Mouse (Mus musculus) intestine, postnatal 0 days (tissue): ENCODE data around the gene Cltrn. TPM values are rescaled to one million over a fixed set of nuclear protein-coding genes. Genes with fewer than 3 reads are reported as not detected.

Source experiments
- ATAC-seq: fragments of 200-750 bp; cut with Nextera tagmentation; 2 replicates; pipeline ENCODE4 v1.8.0; 2017; ENCODE audit warnings: mild to moderate bottlenecking, moderate TSS enrichment, moderate library complexity
- H3K27ac ChIP-seq: fragments of 300-500 bp; sonication (generic); 2 replicates; pipeline ENCODE4 v1.5.1; 2014; ENCODE audit warnings: mild to moderate bottlenecking, low read depth, low read length, moderate library complexity
- H3K27me3 ChIP-seq: fragments of 300-500 bp; sonication (generic); replicated peaks from 2 replicates; pipeline ENCODE4 v1.6.1; 2014; ENCODE audit warnings: low read length, mixed read lengths; ENCODE audit not compliant: control insufficient read depth, insufficient read depth
- H3K36me3 ChIP-seq: fragments of 300-500 bp; sonication (generic); 2 replicates; pipeline ENCODE4 v1.6.1; 2014; ENCODE audit warnings: mild to moderate bottlenecking, moderate library complexity; ENCODE audit not compliant: control insufficient read depth, insufficient read depth
- H3K4me1 ChIP-seq: fragments of 300-500 bp; sonication (generic); replicated peaks from 2 replicates; pipeline ENCODE4 v1.6.1; 2014; ENCODE audit warnings: antibody characterized with exemption, low read length, mixed read lengths; ENCODE audit not compliant: control insufficient read depth, insufficient read depth
- H3K4me2 ChIP-seq: fragments of 300-500 bp; sonication (generic); replicated peaks from 2 replicates; pipeline ENCODE4 v1.6.1; 2014; ENCODE audit warnings: low read depth, mild to moderate bottlenecking, moderate library complexity
- H3K4me3 ChIP-seq: fragments of 300-500 bp; sonication (generic); 2 replicates; pipeline ENCODE4 v1.5.1; 2014; ENCODE audit warnings: low read depth, low read length
- H3K9ac ChIP-seq: fragments of 300-500 bp; sonication (generic); 2 replicates; pipeline ENCODE4 v1.6.1; 2014; ENCODE audit warnings: mild to moderate bottlenecking, low read depth, low read length
- H3K9me3 ChIP-seq: fragments of 300-500 bp; sonication (generic); 2 replicates; pipeline ENCODE4 v1.6.1; 2016; ENCODE audit warnings: mixed run types; ENCODE audit not compliant: control insufficient read depth
- CTCF ChIP-seq: sonication (generic); IDR thresholded peaks from 2 replicates; pipeline ENCODE4 v1.5.1; 2016; ENCODE audit warnings: low read depth, mild to moderate bottlenecking, control low read depth, antibody characterized with exemption, moderate library complexity
- WGBS: fragments of 180-500 bp; shearing (Covaris S2); extraction: QIAGEN DNeasy Blood & Tissue Kit; methylation state at CpG from one replicate; pipeline ENCODE4 v1.1.7; 2014; 5-methylcytosine and 5-hydroxymethylcytosine counted together
- polyA plus RNA-seq: library from polyadenylated mRNA; unstranded; fragments of >200 nt; fragmentation: Nextera tagmentation; extraction: Ambion mirVana; gene quantifications from 2 replicates; pipeline ENCODE4 v1.2.1, GENCODE M21; 2015

Cltrn gene
- polyA plus RNA-seq, 1 experiment from 2014 or later: 3.4 TPM

GRCm38 (mm10) chrX:164066185-164066584 is 22.4 kb upstream of the Cltrn start:
- H3K9ac ChIP-seq: no peak overlapping the region
- H3K27ac ChIP-seq: no peak overlapping the region
- TF ChIP-seq CTCF: peak; percentile 89
- 13% methylated on average over 2 of the region's 2 CpGs for WGBS
- no peaks in the 10 kb centered on the region for H3K4me1 ChIP-seq
- H3K36me3 ChIP-seq: no peaks in the 10 kb centered on the region
- peak; percentile 33; the same call in 1 of the 2 replicates for ATAC-seq
- no peaks in the 10 kb centered on the region for H3K27me3 ChIP-seq
- no peaks in the 10 kb centered on the region for H3K9me3 ChIP-seq
- H3K4me2 ChIP-seq: no peak overlapping the region
- no peak overlapping the region for H3K4me3 ChIP-seq

GRCm38 (mm10) chrX:164068968-164069367 is 19.7 kb upstream of the Cltrn start:
- Histone ChIP-seq H3K4me3 (no peak overlapping the region), H3K36me3 (no peaks in the 10 kb centered on the region), H3K9me3 (no peaks in the 10 kb centered on the region), H3K9ac (no peak overlapping the region), H3K4me1 (no peaks in the 10 kb centered on the region), H3K27ac (no peak overlapping the region), H3K4me2 (no peak overlapping the region), H3K27me3 (no peaks in the 10 kb centered on the region)
- 80% methylated on average over 4 of the region's 4 CpGs for WGBS
- no peak for ATAC-seq
- TF ChIP-seq CTCF: no peak

- WGBS: 19% methylated on average over 53 of the region's 54 CpGs
- Histone ChIP-seq H3K4me3 (peak within 1 kb of the TSS; percentile 53), H3K27ac (peak within 1 kb of the TSS; percentile 62), H3K9ac (peak within 1 kb of the TSS; percentile 69), H3K36me3 (no peaks in the 10 kb centered on the region), H3K4me2 (peak within 1 kb of the TSS; percentile 84), H3K4me1 (no peaks in the 10 kb centered on the region), H3K9me3 (no peaks in the 10 kb centered on the region), H3K27me3 (no peaks in the 10 kb centered on the region)
- peak; percentile 100 for ATAC-seq
- TF ChIP-seq CTCF: no peak
These were observed 12.4 kb upstream of the Cltrn start, which contains the start of gene Siah1b for GRCm38 (mm10) chrX:164076040-164076775. Siah1b (minus strand) TSS chrX:164076493.

- H3K4me2 ChIP-seq: no peak overlapping the region
- H3K36me3 ChIP-seq: no peaks in the 10 kb centered on the region
- no peaks in the 10 kb centered on the region for H3K4me1 ChIP-seq
- no peak overlapping the region for H3K9ac ChIP-seq
- no peaks in the 10 kb centered on the region for H3K27me3 ChIP-seq
- WGBS: 81% methylated on average over 9 of the region's 9 CpGs
- H3K27ac ChIP-seq: no peak overlapping the region
- no peak for ATAC-seq
- no peak overlapping the region for H3K4me3 ChIP-seq
- TF ChIP-seq CTCF: no peak
- no peaks in the 10 kb centered on the region for H3K9me3 ChIP-seq
These were observed 6.6 kb upstream of the Cltrn start for GRCm38 (mm10) chrX:164082030-164082429.

- ATAC-seq: no peak
- no peak overlapping the region for H3K27ac ChIP-seq
- TF ChIP-seq CTCF: no peak
- WGBS: 50% methylated on average over 11 of the region's 11 CpGs
- H3K36me3 ChIP-seq: no peaks in the 10 kb centered on the region
- H3K4me2 ChIP-seq: no peak overlapping the region
- no peaks in the 10 kb centered on the region for H3K27me3 ChIP-seq
- no peaks in the 10 kb centered on the region for H3K9me3 ChIP-seq
- H3K4me1 ChIP-seq: no peaks in the 10 kb centered on the region
- H3K9ac ChIP-seq: no peak overlapping the region
- no peak overlapping the region for H3K4me3 ChIP-seq
These were observed 1.3 kb downstream of the Cltrn start for GRCm38 (mm10) chrX:164089916-164090315.

GRCm38 (mm10) chrX:164092300-164093169 is 3.9 kb downstream of the Cltrn start:
- WGBS: 46% methylated on average over 7 of the region's 7 CpGs
- Histone ChIP-seq H3K9ac (no peak overlapping the region), H3K27ac (no peak overlapping the region), H3K9me3 (no peaks in the 10 kb centered on the region), H3K27me3 (no peaks in the 10 kb centered on the region), H3K4me1 (no peaks in the 10 kb centered on the region), H3K36me3 (no peaks in the 10 kb centered on the region), H3K4me2 (no peak overlapping the region), H3K4me3 (no peak overlapping the region)
- ATAC-seq: no peak
- TF ChIP-seq CTCF: no peak
